Mouse (Mus musculus) brain, embryonic 14.5 days (tissue): ENCODE results near the gene Nr5a1. TPM values are rescaled to one million over a fixed set of nuclear protein-coding genes. Genes with fewer than 3 reads are reported as not detected.

Experiments
- DNase-seq: peaks from one replicate; pipeline ENCODE4 v3.0.0-alpha.2; 2011; ENCODE audit warnings: low read depth
- CTCF ChIP-seq: fragments of 200-500 bp; IDR thresholded peaks from 2 replicates; pipeline ENCODE4 v1.5.1; 2012; ENCODE audit warnings: inconsistent platforms, mild to moderate bottlenecking, moderate library complexity, borderline replicate concordance; ENCODE audit not compliant: insufficient read depth, insufficient read length; ENCODE audit errors: extremely low read depth
- POLR2A ChIP-seq: fragments of 200-500 bp; IDR thresholded peaks from 2 replicates; pipeline ENCODE4 v1.6.1; 2012; ENCODE audit warnings: mild to moderate bottlenecking, inconsistent platforms, borderline replicate concordance; ENCODE audit not compliant: poor library complexity, insufficient read depth, insufficient read length, severe bottlenecking; ENCODE audit errors: extremely low read depth
- polyA plus RNA-seq: library from polyadenylated mRNA; depleted of rRNA; stranded (reverse); fragments of >200 nt; gene quantifications from 2 replicates; pipeline ENCODE4 v1.2.3, GENCODE M21; 2012; rRNA removed

Gene Nr5a1
- polyA plus RNA-seq, 1 experiment, result 1.2 TPM

GRCm38 (mm10) chr2:38643625-38644427, 70.5 kb downstream of the Nr5a1 start, which contains the start of gene Psmb7:
Gene Psmb7, minus strand, starts transcription at chr2:38644087.
- DNase-seq, result peak; percentile 98
- 0 out of 2 replicates have a peak, but pooled peaks have one; percentile 17 for TF ChIP-seq POLR2A
- no peak for TF ChIP-seq CTCF

Other genes starting within 250 kb of the Nr5a1 start
- 41.8 and 50.4 TPM in 2 replicates for gene Nek6, start 202.9 kb downstream of the Nr5a1 start, polyA plus RNA-seq
- gene Psmb7, start 70.5 kb downstream of the Nr5a1 start, polyA plus RNA-seq, result 265 and 300 TPM in 2 replicates
- 4.1 and 5.6 TPM in 2 replicates for gene Nr6a1, start 213.1 kb upstream of the Nr5a1 start, polyA plus RNA-seq
- 2.0 and 5.6 TPM in 2 replicates for gene Olfml2a, start 217.4 kb upstream of the Nr5a1 start, polyA plus RNA-seq